Mouse (Mus musculus) B cell, adult 67 days (primary cell): ENCODE measurements around the gene Nlrp4b. TPM values are rescaled to one million over a fixed set of nuclear protein-coding genes. Genes with fewer than 3 reads are reported as not detected.

Source experiments
- total RNA-seq, 2 experiments: library from RNA; stranded (reverse); gene quantifications; 4 replicates each; pipeline ENCODE4 v1.2.4; 2023

Nlrp4b gene
- not detected for total RNA-seq

GRCm38 (mm10) chr7:10687489-10687888 lies at the start of gene Nlrp4b:
Gene Nlrp4b, plus strand, starts transcription at chr7:10687789.

GRCm38 (mm10) chr7:10754264-10754663 lies 66.7 kb downstream of the Nlrp4b start, which contains the start of gene Vmn1r71:
Gene Vmn1r71, minus strand, starts transcription at chr7:10754364.

Other genes with a start within 250 kb of the Nlrp4b start
- gene Vmn1r67, start 244.5 kb upstream of the Nlrp4b start, total RNA-seq = not detected
- gene Zik1, start 192.4 kb upstream of the Nlrp4b start, total RNA-seq = 1 to 10 TPM in 1 of 2 experiments, under 1 TPM in 1; 0.47 to 1.4 TPM
- gene Vmn1r68, start 129.3 kb upstream of the Nlrp4b start, total RNA-seq = not detected
- gene Vmn1r69, start 74.1 kb upstream of the Nlrp4b start, total RNA-seq = not detected
- not detected for gene Vmn1r70, start 56.3 kb upstream of the Nlrp4b start, total RNA-seq
- gene Vmn1r71, start 66.6 kb downstream of the Nlrp4b start, total RNA-seq = not detected
- gene Zscan4b, start 217.3 kb downstream of the Nlrp4b start, total RNA-seq = not detected